20 mouse cellular contexts compared by ENCODE assay signal in genomic region chr8:26944846-26945245, GRCm38 (mm10). TPM values are rescaled to one million over a fixed set of nuclear protein-coding genes. Genes with fewer than 3 reads are reported as not detected.
DNase-seq lines count a peak whose midpoint lies in the region.
"Had no signal": no experiment of that assay in that cellular context is flagged by ENCODE, and none has a peak within 500 bp of the region (broad histone marks: within the 10 kb centered on the region; RNA-seq: fewer than 3 reads in every experiment).

No protein-coding gene starts in this region.

- no peak overlapping the region for H3K27ac ChIP-seq in heart, embryonic 10.5 days
- H3K27ac ChIP-seq in limb, embryonic 10.5 days = no peak overlapping the region

- H3K27me3 ChIP-seq in heart, embryonic 10.5 days (ENCODE audit: insufficient read depth, poor library complexity, severe bottlenecking) = no peaks in the 10 kb centered on the region
- H3K27me3 ChIP-seq in limb, embryonic 10.5 days (ENCODE audit: low read depth, poor library complexity, severe bottlenecking) = 0 out of 2 replicates have a peak, but pooled peaks cover 24% of the 10 kb centered on the region
- H3K27me3 ChIP-seq: CH12.LX, Patski had no signal

- H3K9me3 ChIP-seq in heart, embryonic 10.5 days = no peaks in the 10 kb centered on the region
- no peaks in the 10 kb centered on the region for H3K9me3 ChIP-seq in limb, embryonic 10.5 days (replicated peaks)
- H3K9me3 ChIP-seq: G1E had no signal

- WGBS in heart, embryonic 10.5 days = 81% methylated on average over 5 of the region's 5 CpGs
- WGBS in limb, embryonic 10.5 days = 92% methylated on average over 5 of the region's 5 CpGs

- H3K4me3 ChIP-seq in heart, embryonic 10.5 days = no peak overlapping the region
- no peak overlapping the region for H3K4me3 ChIP-seq in limb, embryonic 10.5 days

- intact Hi-C loops in heart, postnatal 10 days (cut with DNase I) = no loop called here

- no peaks in the 10 kb centered on the region for H3K36me3 ChIP-seq in heart, embryonic 10.5 days
- no peaks in the 10 kb centered on the region for H3K36me3 ChIP-seq in limb, embryonic 10.5 days
- H3K36me3 ChIP-seq: G1E had no signal

- no peaks in the 10 kb centered on the region for H3K4me1 ChIP-seq in heart, embryonic 10.5 days
- no peaks in the 10 kb centered on the region for H3K4me1 ChIP-seq in limb, embryonic 10.5 days

- DNase-seq in heart, adult 11 months = peak; percentile 52
- no peak for DNase-seq in heart, postnatal 10 days
- DNase-seq in heart, embryonic 10.5 days (ENCODE audit: low spot score) = peak; percentile 58
- DNase-seq in heart, adult 9 months (ENCODE audit: low spot score in 2 of 2) = no peak
- peak; percentile 7 for DNase-seq in limb, embryonic 10.5 days (ENCODE audit: low spot score)
- DNase-seq in adrenal gland, adult (ENCODE audit: inconsistent age in 2 of 2, low spot score in 1 of 2) = no peak
- DNase-seq: adrenal gland, adult 2 months; adrenal gland, adult 8-10 months; adrenal gland, postnatal 10 days; adrenal gland, postnatal 14 days; adrenal gland, postnatal 25 days; adrenal gland, postnatal 36 days; B cell, adult 2 months; cerebellum, adult 11 months; cerebellum, adult 11-12 months; cerebellum, adult 18-20 months; cerebellum, adult 2 months had no signal

RNA-seq across cellular contexts. Expression of gene Zfp703, which starts 32.3 kb away (rescaled TPM):
- 10 to 100 TPM; 16.3 to 17.1 TPM for total RNA-seq in heart, postnatal 10 days (2021)
- 6.1 and 10.9 TPM in 2 replicates for polyA plus RNA-seq in heart, embryonic 10.5 days (2016; fragmentation: Nextera tagmentation; extraction: Ambion mirVana)
- 19.6 and 22.1 TPM in 2 replicates for polyA plus RNA-seq in limb, embryonic 10.5 days (2016; fragmentation: Nextera tagmentation; extraction: Ambion mirVana)

Comparison
In these comparisons a context has a peak if more than half of its experiments do, and no peak if none do; other contexts are left out.
1. DNase-seq: peak in heart, adult 11 months (single experiment), heart, embryonic 10.5 days (single experiment) and limb, embryonic 10.5 days (single experiment); none in heart, postnatal 10 days (0 of 2), heart, adult 9 months (0 of 2) and adrenal gland, adult (0 of 2).